Mouse (Mus musculus): ENCODE data around the gene Zfp664. TPM values are rescaled to one million over a fixed set of nuclear protein-coding genes. Genes with fewer than 3 reads are reported as not detected.

Zfp664 gene
- polyA plus RNA-seq (2021; fragmentation: Nextera tagmentation): 41.5 and 76.2 TPM in 2 replicates
- long read RNA-seq, experiment 1, full-length matches to known transcripts: 44 of 60 reads
- long read RNA-seq, experiment 1, partial matches to known transcripts: 0 of 60 reads
- long read RNA-seq, experiment 1, other reads (novel, unspliced or antisense): 16 of 60 reads
- long read RNA-seq, experiment 2, full-length matches to known transcripts: 56 of 74 reads
- long read RNA-seq, experiment 2, partial matches to known transcripts: 10 of 74 reads
- long read RNA-seq, experiment 2, other reads (novel, unspliced or antisense): 8 of 74 reads

GRCm38 (mm10) chr5:124862013-124862866 lies at the start of gene Zfp664, which contains the start of gene Ccdc92:
Zfp664 (plus strand) TSS chr5:124862691.
Ccdc92 (minus strand) TSS chr5:124862424.

Other genes starting within 250 kb of the Zfp664 start
- 17.9 and 22.7 TPM in 2 replicates for gene Atp6v0a2, start 234.1 kb upstream of the Zfp664 start, polyA plus RNA-seq (2021; fragmentation: Nextera tagmentation)
- gene Dnah10, start 137.6 kb upstream of the Zfp664 start, polyA plus RNA-seq (2021; fragmentation: Nextera tagmentation): 0.09 and 0.12 TPM in 2 replicates
- 103 and 143 TPM in 2 replicates for gene Ccdc92, start 267 bp upstream of the Zfp664 start, polyA plus RNA-seq (2021; fragmentation: Nextera tagmentation)
- 0.27 and 0.31 TPM in 2 replicates for gene Rflna, start 140.5 kb downstream of the Zfp664 start, polyA plus RNA-seq (2021; fragmentation: Nextera tagmentation)